Mouse (Mus musculus) lung, postnatal 4 days (tissue): Measurements from ENCODE around the gene Slc12a4.
"Not testable (repeated sequence)": the region's sequence is repeated elsewhere in the genome, so short reads cannot be mapped to it uniquely, and the experiment has no call there.

Source experiments
- DNase-seq, 2 experiments: peaks; one replicate each; pipeline ENCODE4 v3.0.0; 2021

The Slc12a4 gene

DNA sequence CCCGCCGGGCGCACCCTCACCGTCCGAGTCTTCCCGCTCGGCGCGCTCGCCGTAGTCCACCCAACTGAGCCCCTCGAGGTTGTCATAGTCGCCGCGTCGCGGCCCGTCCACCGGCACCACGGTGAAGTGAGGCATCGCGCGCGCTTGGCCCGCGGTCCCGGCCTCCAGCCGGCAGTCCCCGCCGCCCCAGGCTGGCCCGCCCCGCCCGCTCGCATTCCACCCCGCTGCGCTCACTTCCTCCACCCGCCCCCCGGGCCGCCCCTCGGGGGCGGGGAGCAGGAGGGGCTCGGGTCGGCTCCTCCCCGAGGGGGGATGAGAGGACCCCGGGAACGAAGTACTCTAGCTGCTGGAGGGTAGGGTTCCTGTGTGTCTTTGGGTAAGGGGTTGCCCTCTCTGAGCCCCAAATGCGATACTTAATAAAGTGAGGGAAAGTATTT lies at the start of gene Slc12a4:
Slc12a4 (minus strand) TSS at position 193 of the 437 bp plus-strand sequence.
- peak; percentile 90 to 91 for DNase-seq

- DNase-seq = not testable (repeated sequence)
Observed at GRCm38 (mm10) chr8:106012203-106012602, 46.3 kb upstream of the Slc12a4 start.

DNA sequence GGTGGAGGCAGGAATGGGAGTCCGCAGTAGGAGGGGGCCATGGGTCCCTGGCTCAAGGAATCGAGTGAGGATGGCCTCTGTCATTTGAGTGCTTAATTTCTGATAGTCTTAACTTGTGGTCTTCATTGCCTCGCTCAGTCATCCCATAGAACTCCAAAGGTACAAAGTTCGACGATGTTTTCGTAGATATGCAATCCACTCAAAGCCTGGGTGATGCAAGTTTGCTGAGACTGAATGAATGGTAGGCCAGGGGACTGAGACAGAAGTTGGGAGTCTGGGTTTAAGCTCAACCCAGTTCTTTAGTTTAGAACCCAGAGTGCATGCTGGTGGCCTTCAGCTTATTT lies 45.7 kb upstream of the Slc12a4 start, which contains the start of gene Ddx28:
Ddx28 (minus strand) TSS at position 240 of the 344 bp plus-strand sequence.
- no peak for DNase-seq

DNA sequence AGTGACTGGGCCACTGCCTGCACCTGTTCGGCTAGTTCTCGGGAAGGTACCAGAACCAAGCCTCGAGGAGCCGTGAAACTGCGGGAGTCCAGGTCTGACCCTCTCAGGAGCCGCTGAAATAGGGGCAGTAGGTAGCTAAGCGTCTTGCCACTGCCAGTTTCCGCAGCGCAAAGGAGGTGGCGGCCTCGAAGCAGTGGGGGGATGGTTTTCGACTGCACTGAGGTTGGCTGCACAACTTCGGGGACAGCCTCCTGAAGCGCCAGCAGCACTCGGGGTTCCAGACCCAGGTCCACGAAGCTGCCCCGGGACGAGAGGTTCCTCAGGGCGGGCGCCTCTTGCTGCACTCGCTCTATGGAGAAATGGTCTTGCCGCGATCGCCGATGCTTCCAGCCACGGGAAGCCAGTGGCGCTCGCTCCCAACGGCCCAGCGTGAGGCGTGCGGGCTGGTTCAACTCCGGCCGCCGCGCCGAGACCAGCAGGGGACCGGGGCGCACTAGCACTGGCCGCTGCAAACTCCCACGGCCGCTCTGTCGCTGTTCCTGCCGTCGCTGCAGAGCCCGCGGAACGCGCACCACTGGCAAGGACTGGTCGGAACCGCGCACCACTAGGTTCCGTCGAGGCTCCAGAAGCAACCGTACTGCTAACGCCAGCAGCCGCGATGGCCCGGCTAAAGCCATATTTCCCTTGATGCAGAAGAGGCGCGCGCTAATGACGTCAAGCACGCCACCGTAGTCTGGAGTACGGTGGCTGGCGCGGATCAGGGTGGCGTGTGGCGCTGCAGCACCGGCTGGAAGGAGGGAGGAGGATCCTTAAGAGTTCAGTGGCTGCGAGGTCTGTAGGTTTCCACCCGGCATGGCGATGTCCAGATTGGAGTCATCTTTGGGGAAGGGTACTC lies 45.1 kb upstream of the Slc12a4 start:
- DNase-seq = peak; percentile 93

DNA sequence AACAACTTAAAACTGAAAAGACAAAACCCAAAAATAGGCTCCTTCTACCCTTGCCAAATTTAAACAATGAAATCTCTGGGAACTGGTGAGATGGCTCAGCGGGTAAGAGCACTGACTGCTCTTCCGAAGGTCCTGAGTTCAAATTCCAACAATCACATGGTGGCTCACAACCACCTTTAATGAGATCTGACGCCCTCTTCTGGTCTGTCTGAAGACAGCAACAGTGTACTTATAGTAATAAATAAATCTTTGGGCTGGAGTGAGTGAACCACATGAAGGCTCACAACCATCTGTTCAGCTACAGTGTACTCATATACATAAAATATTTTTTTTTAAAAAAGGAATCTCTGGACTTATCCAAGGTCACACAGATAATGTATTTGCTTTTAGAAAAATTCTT lies 42.0 kb upstream of the Slc12a4 start:
- not testable (repeated sequence) for DNase-seq

DNA sequence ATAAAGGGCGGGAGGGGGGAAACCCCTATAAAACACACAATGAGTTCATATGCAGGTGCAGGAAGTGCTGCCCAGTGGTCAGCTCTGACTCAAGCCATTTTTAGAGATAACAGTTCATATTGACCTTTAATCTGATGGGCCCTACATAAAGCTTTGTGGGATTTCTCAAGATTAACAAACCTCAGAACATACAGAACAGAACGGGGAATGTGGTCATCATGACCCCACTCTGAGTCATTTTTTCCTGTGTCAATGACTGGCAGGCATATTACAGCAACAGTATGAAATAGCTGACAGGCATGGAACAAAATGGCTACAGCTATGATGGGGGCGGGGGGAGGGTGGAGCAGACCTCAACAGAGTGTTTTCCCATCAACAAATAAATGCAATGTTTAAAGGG lies 41.2 kb upstream of the Slc12a4 start:
- no peak for DNase-seq

DNA sequence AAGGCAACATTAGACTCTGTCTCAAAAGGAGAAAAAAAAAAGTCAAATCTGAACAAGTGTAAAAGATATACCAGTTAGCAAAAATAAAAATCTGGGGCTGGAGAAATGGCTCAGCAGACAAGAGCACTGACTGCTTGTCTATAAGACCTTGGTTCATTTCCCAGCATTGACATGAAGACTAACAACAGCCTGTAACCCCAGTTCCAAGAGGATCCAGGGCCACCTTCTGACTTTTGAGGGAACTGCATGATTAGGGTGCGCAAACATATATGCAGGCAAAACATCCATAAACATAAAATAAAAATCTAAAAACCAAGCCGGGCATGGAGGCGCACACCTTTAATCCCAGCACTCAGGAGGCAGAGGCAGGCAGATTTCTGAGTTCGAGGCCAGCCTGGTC lies 40.5 kb upstream of the Slc12a4 start:
- DNase-seq = no peak

GRCm38 (mm10) chr8:106005875-106006274 lies 40.0 kb upstream of the Slc12a4 start, which contains the start of gene Dpep2nb:
Gene Dpep2nb, minus strand, starts transcription at chr8:106005975.
- DNase-seq = no peak

GRCm38 (mm10) chr8:106004538-106005207 lies 38.8 kb upstream of the Slc12a4 start:
- DNase-seq = no peak

- no peak for DNase-seq
Observed at GRCm38 (mm10) chr8:106001908-106002307, 36.0 kb upstream of the Slc12a4 start.

- DNase-seq = no peak
Observed at GRCm38 (mm10) chr8:105998971-105999370, 33.1 kb upstream of the Slc12a4 start.

GRCm38 (mm10) chr8:105996359-105996758 lies 30.5 kb upstream of the Slc12a4 start:
- DNase-seq = peak; percentile 30 to 31

DNA sequence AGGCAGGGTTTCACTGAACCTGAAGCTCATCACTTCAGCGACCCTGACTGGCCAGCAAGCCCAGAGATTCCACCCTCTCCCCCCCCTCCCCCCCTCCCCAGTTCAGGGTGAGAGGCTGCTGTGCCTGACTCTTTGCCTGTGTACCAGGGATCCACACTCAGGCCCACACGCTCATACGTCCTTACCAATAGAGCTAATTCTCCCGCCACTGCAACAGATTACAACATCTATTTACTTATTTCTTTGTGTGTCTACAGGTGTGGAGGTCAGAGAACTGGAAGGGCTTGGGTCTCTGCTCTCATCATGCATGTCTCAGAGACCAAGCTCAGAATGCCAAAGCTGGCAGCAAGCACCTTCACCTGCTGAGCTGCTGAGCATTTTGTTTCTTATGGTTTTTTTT lies 27.3 kb upstream of the Slc12a4 start:
- peak in 1 of 2 experiments; percentile 11 for DNase-seq

- peak; percentile 48 to 50 for DNase-seq
Observed at GRCm38 (mm10) chr8:105992499-105992898, 26.6 kb upstream of the Slc12a4 start.

DNA sequence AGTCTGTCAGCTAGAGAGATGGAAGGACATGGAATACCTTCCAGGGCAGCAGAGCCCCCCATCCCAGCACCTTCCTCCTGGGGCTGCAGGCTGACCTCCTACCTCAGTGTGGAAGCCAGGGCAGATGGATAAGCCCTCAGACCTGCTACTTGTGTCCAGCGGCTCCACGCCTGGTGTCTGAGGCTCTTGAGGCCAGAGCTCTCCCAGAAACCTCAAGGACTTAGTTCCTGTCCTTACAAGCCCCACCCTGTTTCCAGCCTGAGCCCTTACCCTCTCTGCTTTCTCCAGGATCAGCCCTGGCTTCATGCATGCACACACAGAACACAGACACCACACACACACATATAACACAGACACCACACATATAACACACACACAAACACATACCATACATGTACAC lies 25.6 kb upstream of the Slc12a4 start:
- DNase-seq = peak; percentile 33 to 53

GRCm38 (mm10) chr8:105990856-105991387 lies 25.0 kb upstream of the Slc12a4 start, which contains the start of gene Dus2:
Gene Dus2, plus strand, starts transcription at chr8:105991337.
- DNase-seq = peak; percentile 78 to 90

- DNase-seq = peak in 1 of 2 experiments; percentile 15
Observed at GRCm38 (mm10) chr8:105988546-105988945, 22.6 kb upstream of the Slc12a4 start.

DNA sequence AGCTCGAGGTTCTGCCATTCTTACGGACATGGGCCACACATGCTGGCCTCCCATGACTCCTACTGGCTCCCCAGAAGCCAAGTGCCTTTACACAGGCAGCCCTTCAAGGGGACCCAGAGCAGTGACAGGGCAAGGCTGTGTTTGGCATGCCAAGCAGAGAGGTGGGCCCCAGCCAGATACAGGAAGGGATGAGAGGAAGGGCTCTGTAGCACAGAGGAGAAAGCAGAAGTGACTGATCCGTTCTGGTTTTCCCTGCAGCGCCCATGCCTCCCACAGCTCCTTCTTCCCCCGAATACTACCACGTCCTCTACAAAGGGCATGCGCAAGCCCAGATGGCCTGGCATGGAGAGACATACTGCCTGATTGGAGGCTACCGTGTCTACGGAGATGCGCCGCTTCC lies 17.5 kb upstream of the Slc12a4 start:
- DNase-seq = not testable (repeated sequence)

GRCm38 (mm10) chr8:105981146-105981545 lies 15.2 kb upstream of the Slc12a4 start:
- DNase-seq = no peak

- DNase-seq = no peak
Observed at GRCm38 (mm10) chr8:105979325-105979724, 13.4 kb upstream of the Slc12a4 start, which contains the start of gene Dpep3. Gene Dpep3, minus strand, starts transcription at chr8:105979429.

- DNase-seq = no peak
Observed at GRCm38 (mm10) chr8:105975363-105975762, 9.5 kb upstream of the Slc12a4 start.

GRCm38 (mm10) chr8:105971019-105971720 lies 5.3 kb upstream of the Slc12a4 start:
- DNase-seq = no peak

DNA sequence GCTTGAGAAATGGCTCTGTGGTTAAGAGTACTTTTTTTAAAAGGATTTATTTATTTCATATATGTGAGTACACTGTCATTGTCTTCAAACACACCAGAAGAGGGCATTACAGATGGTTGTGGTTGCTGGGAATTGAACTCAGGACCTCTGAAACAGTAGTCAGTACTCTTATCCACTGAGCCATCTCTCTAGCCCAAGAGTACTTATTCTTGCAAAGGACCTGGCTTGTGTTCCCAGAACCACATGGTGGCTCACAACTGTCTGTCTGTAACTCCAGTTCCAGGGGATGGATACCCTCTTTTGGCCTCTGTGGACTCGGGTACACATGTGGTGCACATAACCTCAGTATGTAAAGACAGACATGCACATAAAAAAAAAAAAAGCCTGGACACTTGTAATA lies 3.5 kb upstream of the Slc12a4 start:
- DNase-seq = no peak
